Mouse (Mus musculus) common myeloid progenitor, adult 5-6 weeks (primary cell): ENCODE results near the gene Gm21985. TPM values are rescaled to one million over a fixed set of nuclear protein-coding genes. Genes with fewer than 3 reads are reported as not detected.
"Not testable (repeated sequence)": the region's sequence is repeated elsewhere in the genome, so short reads cannot be mapped to it uniquely, and the experiment has no call there.

Experiments
- ATAC-seq: replicated peaks from 2 replicates; pipeline ENCODE4 v1.8.0; 2016; ENCODE audit warnings: low read depth, mild to moderate bottlenecking, moderate TSS enrichment, inconsistent platforms; ENCODE audit not compliant: poor library complexity, severe bottlenecking
- total RNA-seq: library from RNA; stranded (forward); fragments of 200-1000, 187-1606 nt; gene quantifications from 2 replicates; pipeline ENCODE4 v1.2.3, GENCODE M21; 2017

The Gm21985 gene
- total RNA-seq, 1 experiment from 2014 or later, result not detected

DNA sequence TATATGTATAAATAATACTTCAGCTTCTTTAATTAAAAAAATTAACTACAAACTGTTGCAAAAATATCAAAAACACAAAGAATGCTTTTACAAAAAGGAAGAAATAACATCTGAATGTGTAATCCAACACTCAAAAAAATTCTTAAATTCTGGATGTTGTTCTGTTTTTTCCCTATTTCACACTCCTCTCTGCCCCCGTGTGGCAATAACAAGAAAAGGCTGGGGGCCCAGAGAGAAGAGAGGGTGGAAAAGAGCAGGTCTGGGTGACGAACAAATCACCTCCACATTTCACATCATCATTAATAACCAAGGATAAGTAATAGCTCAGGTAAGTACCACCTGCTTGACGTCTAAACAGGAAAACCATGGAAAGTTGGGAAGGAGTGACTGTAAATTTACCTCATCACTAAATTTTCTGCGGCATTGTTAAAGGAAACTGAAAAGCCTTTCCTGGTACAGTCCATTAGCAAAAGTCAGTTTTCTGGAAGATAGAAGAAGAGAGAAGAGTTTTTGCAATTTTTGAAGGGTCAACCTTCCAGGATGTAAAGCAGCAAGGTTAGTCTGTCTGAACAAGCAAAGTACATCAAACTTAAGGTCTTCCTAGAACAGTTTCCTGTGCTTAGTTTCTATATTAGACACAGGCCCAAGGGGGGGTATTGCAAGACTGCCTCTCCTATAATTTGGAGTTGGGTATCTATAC, 183.6 kb downstream of the Gm21985 start:
- ATAC-seq, result peak; percentile 64

DNA sequence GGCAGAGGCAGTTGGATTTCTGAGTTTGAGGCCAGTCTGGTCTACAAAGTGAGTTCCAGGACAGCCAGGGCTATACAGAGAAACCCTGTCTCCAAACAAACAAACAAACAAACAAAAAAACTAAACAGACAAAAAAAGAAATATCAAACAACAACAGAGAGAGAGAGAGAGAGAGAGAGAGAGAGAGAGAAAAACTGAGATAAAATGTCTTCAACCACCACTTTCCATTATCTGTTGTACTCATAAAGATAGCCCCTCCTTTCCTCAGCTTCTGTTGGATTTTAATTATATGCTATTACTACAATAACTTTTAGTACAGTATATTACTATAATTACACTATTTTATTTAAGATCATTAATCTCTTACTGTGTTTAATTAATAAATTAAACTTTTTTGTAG, 186.4 kb downstream of the Gm21985 start:
- ATAC-seq, result not testable (repeated sequence)

GRCm38 (mm10) chr2:112454125-112454861, 188.2 kb downstream of the Gm21985 start:
- no peak for ATAC-seq

DNA sequence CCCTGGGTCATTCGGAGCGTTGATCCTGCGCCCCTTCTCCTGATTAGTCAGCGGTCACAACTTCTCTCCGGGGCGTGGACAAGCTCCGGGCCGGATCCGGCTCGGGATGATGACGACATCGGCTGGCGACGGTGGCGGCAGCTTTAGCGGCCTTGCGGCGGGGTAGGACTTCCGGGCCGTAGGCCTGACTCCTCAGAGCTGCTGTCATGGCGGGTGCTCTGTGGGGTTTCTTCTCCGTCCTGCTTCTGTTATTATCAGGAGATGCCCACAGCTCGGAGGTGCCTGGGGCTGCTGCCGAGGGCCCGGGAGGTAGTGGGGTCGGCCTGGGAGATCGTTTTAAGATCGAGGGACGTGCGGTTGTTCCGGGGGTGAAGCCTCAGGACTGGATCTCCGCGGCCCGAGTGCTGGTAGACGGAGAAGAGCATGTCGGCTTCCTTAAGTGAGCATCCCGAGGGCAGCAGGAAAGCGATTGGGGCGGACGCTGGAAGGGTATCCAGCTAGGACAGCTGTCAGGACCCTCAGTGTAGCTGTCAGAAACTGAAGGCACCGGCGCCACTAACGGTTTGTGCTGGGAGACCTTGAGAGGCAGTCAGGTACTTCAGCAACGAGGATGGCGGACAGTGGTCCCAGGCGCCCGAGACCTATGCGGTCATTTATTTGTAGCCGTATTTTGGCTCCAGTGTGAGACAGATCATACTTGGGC, 188.9 kb downstream of the Gm21985 start, which contains the start of gene Emc7:
Emc7 (plus strand) TSS at position 136 of the 703 bp plus-strand sequence.
- ATAC-seq, result peak; percentile 98

Other genes with a start within 250 kb of the Gm21985 start
- gene Olfr1311, start 241.9 kb upstream of the Gm21985 start, total RNA-seq, result not detected in 2 replicates
- not detected in 2 replicates for gene Olfr1312, start 216.1 kb upstream of the Gm21985 start, total RNA-seq
- not detected in 2 replicates for gene Olfr1313, start 188.5 kb upstream of the Gm21985 start, total RNA-seq
- gene Olfr1314, start 169.5 kb upstream of the Gm21985 start, total RNA-seq, result not detected in 2 replicates
- not detected in 2 replicates for gene Olfr1315-ps1, start 150.9 kb upstream of the Gm21985 start, total RNA-seq
- not detected in 2 replicates for gene Olfr1316, start 131.3 kb upstream of the Gm21985 start, total RNA-seq
- gene Olfr1317, start 126.0 kb upstream of the Gm21985 start, total RNA-seq, result not detected in 2 replicates
- not detected in 2 replicates for gene Olfr1318, start 112.1 kb upstream of the Gm21985 start, total RNA-seq
- 3.1 and 13.2 TPM in 2 replicates for gene Lpcat4, start 26.8 kb upstream of the Gm21985 start, total RNA-seq
- not detected in 2 replicates for gene Nutm1, start 7.0 kb upstream of the Gm21985 start, total RNA-seq
- 132 and 136 TPM in 2 replicates for gene Nop10, start 4.4 kb upstream of the Gm21985 start, total RNA-seq
- 68.2 and 85.0 TPM in 2 replicates for gene Slc12a6, start 489 bp upstream of the Gm21985 start, total RNA-seq
- gene Emc4, start 101.7 kb downstream of the Gm21985 start, total RNA-seq, result 67.7 and 81.2 TPM in 2 replicates
- gene Katnbl1, start 112.9 kb downstream of the Gm21985 start, total RNA-seq, result 22.4 and 22.9 TPM in 2 replicates
- gene Emc7, start 188.7 kb downstream of the Gm21985 start, total RNA-seq, result 8.8 and 13.7 TPM in 2 replicates
- gene Chrm5, start 214.5 kb downstream of the Gm21985 start, total RNA-seq, result not detected in 2 replicates
- 31.7 and 35.2 TPM in 2 replicates for gene Aven, start 226.7 kb downstream of the Gm21985 start, total RNA-seq